Mouse (Mus musculus): ENCODE measurements around the gene Acpp.

The Acpp gene

DNA sequence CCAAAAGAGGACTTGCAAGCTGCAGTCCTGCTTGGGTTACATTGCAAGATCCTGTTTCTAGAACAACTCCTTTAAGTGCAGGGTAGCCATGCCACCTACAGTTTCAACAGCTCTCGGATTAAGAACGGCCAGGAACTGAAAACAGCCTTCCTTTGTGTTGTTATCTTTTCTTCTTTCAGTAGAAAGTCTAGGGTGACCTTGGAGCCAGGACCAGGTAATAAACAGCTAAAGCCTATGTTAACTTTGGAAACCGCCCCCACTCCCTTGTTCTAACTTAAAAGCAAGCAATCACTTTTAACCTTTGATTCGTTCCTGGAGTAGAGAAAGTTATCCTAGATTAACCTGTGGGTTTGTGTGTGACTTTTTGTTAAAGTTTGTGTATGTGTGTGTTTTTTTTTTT is 33.2 kb downstream of the Acpp start:
- DNase-seq, result no peak

DNA sequence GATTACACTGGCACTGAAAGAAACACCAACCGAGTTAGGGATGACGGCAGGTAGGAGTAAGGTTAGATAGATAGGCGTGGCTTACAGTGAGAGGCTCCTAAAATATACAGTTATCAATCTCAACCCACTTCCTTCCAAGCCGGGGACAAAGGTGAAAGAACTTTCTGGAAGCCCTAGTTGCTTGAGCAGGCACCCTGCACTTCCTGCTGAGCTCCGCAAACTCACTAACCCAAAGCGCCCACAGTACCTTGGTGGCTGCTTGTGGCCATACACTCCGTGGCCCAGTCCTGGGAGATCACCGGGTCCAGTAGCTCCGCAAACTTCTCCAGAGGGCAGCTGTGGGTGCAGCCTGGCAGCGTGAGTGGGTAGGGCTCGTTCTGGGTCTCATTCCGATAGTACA is 37.0 kb downstream of the Acpp start:
- DNase-seq, result no peak

DNA sequence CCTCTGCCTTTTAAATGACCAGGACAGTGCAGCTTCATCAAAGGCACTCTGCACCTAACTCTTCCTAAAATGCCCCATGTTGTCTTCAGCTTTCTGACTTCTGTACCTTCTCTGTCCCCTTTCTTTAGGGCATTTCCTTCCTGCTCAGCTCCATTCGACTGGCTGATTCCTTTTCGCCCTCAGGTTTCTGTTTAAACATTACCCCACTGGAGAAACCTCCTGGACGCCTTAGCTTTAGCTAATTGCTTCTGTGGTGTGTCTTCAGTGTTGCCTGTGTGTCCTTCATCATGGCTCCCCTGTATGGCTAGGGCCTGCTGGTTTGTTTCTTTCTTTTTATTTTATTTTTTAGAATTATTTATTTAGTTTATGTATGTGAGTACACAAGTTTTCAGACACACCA is 40.5 kb downstream of the Acpp start:
- no peak for DNase-seq

DNA sequence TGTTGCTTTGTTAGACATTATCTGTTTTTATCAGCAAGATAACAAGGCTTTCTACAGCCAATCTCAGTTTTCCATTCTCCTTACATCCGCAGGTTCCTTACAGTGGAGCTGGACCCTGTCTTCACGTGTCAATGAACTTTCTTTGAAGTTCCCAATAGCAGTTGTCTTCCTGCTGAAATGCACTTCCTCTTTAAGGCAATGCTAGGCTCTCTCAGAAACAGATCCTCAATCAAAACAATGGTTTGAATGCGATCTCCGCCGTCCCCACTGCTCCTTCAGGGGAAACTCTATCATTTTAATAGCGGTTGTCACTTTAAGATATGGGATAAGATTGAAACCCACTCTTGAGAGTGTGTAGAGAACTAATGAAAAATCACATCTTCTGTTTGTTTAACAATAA is 52.6 kb downstream of the Acpp start:
- DNase-seq, result no peak

DNA sequence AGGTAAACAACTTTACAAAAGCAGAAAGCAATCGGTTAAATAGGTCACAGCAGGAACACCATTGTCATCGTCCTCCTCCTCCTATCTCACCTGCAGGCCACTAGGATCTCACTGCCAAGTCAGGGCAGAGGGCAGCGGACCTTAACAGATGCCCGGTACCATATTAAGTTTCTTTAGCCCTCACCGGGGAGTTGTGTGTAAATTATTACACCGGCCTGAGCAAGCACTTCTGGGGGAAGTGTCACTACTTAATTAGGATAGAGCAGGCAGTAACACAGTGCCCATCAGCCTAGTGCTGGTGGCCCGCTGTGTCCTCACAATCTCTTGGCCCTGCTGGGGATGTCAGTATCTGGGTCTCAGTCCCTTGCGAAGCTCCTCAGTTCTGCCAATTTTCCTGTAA is 55.0 kb downstream of the Acpp start:
- peak; percentile 24 to 55 for DNase-seq

DNA sequence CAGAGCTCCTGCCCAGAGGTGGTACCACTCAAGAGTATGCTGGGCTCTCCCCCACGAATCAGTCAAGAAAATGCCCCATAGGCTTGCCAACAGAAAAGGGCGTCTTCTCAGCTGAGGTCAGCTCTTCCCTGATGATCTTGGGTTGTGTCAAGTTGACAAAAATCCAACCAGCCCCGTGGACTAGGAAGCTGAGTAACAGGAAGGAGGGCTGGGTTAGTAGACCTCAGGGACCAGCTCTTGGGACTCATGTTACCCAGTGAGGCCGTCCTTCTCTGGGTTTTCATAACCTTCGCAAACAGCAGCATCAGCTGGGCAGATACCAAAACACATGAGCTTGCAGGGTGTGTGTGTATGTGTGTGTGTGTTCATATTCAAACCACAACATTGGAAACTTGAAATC is 55.8 kb downstream of the Acpp start:
- no peak for DNase-seq

DNA sequence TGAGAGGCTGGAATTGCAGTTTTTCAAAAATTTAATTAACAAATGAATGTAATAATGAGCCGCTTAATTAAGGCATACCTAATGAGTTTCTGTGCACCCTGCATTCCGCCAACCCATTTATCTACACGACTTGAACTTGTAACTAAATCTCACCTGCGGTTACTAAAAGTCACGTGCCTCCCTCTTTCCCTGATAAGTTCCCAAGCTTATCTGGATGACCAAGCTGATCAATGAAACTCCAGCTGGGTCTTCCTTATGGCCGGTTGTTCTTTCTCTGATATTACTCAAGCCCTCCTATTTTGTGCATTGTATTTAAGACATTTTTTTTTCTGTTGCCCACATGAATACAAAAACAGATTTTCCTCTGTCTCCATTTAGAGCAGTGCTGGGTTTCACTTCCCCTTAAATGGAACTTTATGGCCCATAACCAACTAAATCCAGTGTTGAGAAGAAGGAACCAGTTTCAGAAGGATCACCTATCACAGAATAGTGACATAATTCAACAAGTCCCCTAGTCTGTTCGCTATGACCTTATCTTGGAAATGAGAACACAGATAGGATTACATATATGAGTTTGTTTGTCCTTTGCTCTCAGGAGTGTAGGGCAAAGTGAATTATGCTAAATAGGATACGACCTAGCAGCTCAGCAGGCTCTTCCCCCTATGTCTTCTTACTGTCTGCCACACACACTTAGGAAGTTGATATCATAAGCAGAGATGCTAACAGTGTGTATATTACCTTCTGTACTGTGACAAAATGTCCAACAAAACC is 56.6 kb downstream of the Acpp start:
- DNase-seq, result no peak

DNA sequence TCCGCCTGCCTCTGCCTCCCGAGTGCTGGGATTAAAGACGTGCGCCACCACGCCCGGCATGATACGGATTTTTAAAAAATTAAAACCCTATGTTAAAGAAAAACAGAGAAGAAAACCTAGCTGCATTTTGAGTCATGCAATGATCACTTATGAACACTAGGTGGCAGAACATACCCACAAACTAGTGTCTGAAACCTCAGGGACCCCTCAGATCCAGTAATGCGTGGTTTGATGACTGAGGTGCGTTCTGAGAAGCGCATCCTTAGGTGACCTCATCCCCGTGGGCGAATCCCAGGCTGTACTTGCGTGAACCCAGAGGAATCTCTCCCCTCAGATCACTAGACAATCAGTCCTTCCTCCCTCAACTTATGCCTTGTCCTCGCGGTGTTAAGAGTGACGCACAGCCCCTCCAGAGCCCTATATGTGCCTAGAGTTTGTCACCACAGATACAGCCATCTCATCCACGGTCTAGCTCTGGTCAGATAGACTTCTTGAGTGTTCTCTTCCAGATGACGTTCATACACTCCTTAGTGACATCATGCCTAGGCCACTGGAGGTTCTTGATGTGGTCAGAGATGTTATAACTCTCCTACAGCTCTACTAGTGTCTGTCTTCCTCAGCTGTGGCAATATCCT is 59.9 kb downstream of the Acpp start:
- peak; percentile 11 to 38 for DNase-seq

DNA sequence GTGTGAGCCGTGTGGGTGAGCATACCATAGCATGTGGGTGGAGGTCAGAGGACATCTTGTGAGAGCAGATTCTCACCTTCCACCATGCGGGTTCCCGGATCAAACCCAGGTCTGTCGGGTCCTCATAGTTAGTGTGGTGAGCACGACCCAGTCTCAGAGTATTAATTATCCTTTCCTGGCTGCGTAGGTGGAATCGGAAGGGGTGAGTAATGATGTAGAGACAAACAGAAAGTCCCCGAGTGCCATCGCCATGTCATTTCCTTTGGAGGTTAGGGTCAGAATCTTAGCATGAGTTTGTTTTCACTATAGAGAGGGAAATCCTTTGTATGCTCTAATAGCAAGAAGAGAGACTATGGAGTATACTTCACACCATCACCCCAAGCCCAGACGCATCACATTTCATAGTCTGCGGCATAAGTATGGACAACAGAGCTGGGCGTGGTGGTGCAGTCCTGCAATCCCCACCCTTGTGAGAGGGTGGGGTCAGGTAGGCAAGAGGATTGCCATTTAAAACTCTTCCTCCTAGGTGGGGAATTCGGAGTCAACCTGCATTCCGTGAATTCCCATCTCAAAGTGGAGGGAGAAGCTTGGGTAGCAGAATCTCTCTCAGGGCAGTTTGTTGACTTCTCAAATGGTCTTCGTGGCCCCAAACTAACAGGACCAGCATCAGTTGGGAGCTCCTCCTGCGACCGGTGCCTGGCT is 62.3 kb downstream of the Acpp start:
- DNase-seq, result no peak

DNA sequence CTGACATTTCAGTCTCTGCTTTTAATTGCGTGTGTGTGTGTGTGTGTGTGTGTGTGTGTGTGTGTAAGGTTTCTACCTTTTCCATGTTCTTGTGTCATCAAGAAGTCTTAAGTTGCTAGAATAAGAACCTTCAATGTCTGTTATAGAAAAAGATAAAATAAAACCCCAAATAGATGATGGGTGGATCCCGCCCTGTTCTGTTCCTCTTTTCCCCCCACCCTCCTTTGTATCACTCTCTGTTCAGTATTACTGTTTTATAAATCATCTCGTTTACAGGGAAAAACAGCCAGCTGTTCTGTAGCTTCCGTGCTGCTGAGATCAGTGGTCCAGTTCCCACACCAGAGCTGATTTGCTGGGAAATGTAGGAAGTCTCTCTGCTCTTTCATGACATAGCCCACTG is 65.5 kb downstream of the Acpp start:
- no peak for DNase-seq

DNA sequence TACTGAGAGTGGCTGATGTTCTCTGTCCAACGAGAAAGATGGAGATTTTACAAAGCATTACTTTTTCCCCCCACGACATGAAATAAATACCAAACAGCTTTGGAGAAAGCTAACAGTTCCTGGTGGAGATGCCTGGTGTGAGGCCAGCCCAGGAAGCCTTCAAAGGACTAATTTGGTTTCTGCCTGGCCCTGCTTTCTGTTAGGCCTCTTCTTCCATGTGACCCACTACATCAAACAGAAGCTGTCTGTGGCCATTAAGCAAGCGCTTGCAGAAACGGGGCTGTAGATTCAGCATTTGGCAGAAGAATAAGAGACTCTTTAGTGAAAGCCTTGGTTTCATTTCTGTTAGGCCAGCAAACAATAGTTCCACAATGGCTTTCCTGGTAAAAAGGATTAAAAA is 65.9 kb downstream of the Acpp start:
- no peak for DNase-seq

DNA sequence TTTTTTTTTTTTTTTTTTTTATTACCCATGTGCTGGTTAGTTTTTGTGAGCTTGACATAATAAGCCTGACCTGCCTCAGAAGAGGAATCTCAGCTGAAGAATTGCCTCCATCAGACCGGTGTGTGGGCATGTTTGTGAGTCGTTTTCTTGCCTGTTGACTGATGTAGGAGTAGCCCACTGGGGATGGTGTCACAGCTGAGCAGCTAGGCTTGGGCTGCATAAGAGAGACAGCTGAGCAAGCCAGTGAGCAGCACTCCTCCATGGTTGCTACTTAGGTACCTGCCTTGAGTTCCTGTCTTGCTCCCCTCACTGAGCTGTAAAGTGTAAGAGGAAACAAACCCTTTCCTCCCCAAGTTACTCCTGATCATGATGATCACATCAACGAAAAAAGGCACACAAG is 67.6 kb downstream of the Acpp start:
- DNase-seq, result no peak

DNA sequence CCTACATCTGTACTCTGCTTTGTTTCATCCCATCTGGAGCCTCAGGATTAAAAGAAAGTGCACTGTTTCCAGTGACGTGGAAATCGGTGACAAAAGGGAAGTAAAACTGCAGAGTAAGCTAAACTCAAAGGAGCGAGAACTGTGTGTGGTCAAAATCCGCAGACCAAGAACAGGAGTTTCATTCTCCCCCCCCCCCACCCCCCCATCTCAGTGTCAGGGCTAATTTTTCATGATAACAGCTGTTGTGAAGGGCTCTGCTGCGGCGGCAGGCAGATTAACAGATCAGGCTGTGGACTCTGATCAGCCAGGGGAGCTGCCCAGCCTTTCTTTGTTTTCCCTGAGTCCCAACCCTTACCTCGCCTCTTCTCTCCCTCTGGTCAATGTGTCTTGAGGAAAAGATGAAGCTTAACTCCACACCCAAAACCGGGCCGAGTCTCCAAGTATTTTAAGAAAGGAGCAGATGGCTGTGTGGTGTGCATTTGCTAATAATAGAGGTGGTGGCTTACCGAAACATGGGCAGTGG is 68.1 kb downstream of the Acpp start:
- DNase-seq, result peak in 1 of 2 experiments; percentile 25

DNA sequence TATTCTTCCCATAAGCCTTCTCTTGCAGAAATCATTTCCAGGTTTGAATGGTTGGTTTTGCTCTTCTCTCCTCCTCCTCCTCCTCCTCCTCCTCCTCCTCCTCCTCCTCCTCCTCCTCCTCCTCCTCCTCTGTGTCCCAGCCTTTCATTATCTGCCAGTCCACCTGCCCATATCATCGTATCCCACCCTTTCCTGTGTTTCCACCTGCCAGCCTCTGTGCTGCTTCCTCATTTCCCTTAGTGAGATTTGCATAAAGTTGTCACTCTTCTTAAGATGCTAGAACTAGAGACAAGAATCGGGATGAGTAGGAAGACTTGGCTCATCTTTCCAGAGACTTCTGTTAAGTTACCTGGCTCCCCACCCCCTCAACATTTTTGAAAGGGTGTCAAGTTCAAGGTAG is 73.0 kb downstream of the Acpp start:
- DNase-seq, result no peak

DNA sequence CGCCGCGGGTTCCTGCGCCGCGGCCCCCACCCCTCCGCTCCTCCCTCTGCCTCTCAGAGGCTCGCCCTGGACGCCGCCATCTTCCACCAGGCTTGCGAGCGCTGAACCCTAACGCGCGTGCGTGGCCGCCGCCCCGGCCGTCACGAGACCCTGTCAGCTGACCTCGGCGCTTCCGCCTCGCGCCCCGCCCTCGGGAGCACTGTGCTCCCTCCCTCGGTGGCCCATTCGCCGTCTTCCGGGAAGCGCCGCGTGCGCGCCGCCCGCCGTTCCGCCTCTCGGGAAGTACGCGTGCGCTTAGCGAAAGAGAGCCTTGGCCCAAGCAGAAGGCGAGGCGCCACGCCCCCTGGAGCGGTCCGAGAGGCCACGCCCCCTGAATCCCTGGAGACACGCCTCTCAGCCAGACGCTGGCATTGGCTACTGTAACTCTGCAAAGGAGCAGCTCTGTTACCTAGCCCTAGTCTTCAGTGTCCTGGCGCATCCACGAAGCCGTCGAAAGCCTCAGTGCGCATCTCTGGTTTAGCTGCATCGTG is 74.7 kb downstream of the Acpp start, which contains the start of gene Dnajc13:
Dnajc13 (minus strand) TSS at position 108 of the 530 bp plus-strand sequence.
- DNase-seq, result peak; percentile 100

DNA sequence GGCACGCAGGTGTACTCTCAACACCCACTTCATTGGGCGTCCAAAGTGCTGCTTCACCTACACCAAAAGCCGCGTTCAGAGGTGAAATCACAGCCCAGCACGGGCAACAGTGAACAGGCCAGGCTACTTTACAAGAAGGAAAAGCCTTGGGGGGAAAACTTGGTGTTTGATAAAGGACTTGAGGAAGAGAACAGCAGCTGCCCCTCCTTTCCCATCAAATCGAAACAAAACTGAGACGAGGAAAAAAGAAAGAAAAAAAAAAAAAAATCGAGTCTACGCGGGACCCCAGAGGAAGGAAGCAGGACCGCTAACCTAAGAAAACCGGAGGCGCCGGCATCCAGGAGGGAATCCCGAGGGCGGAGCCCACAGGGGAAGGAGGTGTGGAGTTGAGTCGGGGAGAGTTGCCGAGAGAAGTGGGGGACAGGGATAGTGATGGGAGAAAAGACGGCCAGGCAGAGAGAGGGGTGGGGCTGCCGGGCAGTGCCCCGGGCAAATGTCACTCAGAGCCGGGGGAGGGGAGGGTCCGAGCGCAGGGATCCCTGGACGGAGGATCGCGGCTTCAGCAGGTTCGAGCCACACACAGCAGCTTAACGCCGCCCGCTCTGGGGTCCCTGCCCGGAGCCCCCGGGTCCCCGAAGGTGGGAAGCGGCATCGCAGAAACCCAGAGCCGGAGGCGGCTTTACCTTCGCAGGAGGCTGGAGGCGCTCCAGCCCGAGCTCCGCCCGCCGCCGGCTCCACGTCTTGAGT is 75.4 kb downstream of the Acpp start:
- peak; percentile 64 to 72 for DNase-seq

DNA sequence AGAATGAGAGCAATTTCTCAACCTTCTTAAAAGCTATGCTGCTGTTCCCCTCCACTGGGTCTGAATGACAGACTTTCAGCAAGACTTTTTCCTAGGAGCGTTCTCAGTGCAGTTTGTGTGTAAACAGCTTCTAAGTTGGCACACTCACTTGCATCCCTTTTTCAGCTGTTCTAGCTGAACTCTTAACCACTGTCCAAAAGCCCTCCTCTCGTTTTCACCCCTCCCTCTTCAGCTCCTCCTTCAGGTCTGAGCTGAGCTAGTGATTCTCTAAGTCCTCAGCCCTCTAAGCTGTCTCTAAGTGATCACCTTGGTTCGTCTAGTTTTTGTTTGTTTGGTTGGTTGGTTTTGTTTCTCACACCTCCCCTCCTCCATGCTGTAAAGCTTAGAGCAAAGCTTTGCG is 77.2 kb downstream of the Acpp start:
- no peak for DNase-seq

DNA sequence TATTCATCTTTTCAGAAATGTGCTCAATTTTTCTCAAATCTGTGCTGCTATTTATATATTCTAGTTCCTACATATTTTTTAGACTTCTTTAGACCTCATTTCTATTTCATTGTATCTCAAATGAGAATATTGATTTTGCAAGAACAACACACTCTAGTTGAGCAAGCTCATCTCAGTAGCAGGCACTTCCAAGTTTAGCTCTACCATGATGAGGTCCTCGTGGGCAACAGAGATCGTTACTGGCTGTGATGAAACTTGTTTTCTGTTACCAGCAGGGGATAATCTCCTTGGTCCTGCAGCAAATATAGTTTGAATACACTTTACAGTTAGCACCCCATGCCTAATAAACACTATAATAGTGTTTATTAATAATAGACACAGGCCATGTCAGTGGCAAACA is 81.5 kb downstream of the Acpp start:
- no peak for DNase-seq

DNA sequence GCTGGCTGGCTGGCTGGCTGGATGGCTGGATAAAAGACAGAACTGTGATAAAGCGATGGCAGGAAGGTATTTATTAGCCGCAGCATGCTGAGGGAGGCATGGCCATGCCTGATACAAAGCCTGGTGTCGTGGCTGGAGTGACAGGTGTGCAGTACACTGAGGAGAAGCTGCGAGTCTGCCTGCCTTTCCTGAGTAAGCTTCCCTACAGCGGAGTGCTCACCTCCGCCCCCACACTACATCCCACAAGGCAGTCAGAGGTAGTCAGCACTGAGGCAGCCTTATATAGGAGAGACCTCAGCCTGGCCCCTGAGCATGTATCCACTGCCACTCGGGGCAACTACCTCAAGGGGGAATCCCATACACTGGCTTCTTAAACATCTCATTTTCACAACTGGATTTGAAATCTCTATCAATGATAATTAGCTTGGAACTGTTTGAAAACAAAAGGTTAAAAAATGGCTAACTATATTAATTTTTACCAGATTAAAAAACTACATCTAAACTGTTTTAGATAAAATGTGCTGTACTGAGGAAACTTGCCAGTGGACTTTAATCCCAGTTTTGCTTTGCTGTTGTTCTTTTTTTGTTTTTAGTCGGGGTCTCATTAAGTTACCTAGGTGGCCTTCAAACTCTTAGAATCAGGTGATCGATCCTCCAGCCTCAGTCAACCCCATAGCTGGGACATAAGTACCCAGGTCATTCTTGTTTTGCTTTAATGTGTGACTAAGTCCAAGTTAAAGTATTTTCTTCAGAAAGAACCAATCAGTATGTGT is 83.0 kb downstream of the Acpp start:
- DNase-seq, result peak; percentile 19 to 24

DNA sequence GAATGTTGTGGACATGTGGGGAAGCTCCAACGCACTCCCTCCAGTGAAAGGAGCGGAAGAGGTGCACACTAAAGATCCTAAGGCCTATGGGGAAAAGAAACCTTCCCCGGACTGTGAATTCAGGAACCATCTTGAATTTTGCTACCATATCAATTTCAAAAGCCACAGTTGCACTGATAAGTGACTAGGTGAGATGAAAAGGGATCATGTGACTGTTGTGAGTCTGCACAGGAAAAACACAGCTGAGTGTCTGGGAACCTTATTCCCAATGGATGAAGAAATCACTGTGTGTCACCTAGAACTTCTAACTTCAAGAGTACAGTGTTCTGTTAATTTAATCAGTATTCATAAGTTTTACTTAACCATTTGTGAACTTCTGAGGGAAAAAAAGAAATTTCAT is 84.9 kb downstream of the Acpp start:
- DNase-seq, result no peak

DNA sequence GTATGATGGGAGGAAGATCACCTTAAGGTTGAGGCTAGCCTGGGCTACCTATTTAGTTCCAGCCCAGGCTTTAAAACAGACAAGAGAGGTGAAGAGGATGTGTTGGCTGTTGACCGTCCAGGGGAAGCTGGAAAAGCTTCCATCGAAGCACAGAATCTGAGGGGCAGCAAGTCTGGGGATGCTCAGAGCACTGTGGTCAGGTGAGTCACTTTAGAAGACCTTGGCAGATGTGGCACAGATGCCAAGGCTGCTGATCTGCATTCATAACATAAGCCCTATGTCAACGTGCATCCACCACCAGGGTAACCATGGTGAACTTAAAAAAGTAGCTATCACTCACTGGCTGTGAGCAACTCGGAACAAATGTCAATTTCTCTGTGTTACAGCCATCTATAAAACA is 85.9 kb downstream of the Acpp start:
- no peak for DNase-seq

DNA sequence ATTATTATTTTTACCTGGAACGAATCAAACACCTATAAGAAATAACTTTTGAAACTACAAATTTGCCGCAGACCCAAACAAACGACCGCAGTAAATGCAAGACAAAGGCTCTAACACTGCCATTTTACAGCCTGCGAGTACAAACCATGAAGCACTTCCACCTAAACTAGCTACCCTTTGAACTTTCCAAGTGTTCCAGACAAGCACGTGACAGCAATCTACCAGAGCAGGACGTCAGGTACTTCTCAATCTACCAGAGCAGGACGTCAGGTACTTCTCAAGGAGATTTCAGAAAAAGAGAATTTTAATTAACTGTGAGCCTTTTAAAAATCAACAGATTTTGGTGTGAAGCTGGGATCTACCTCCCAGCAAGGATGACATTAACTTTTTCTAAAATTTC is 86.4 kb downstream of the Acpp start:
- DNase-seq, result no peak

All from kidney, postnatal 4 days (tissue).